Mouse (Mus musculus) heart, embryonic 16.5 days (tissue): ENCODE measurements around the gene Ppcdc. TPM values are rescaled to one million over a fixed set of nuclear protein-coding genes. Genes with fewer than 3 reads are reported as not detected.

Experiments used
- ATAC-seq: fragments of 200-750 bp; cut with Nextera tagmentation; replicated peaks from 2 replicates; pipeline ENCODE4 v1.8.0; 2017; ENCODE audit warnings: moderate number of reproducible peaks; ENCODE audit not compliant: insufficient read depth, low FRiP score; ENCODE audit errors: extremely low read depth
- H3K27ac ChIP-seq: fragments of 300-500 bp; sonication (generic); 2 replicates; pipeline ENCODE4 v1.5.1; 2014; ENCODE audit warnings: mild to moderate bottlenecking, low read length, control low read depth, moderate library complexity
- H3K27me3 ChIP-seq: fragments of 300-500 bp; sonication (generic); 2 replicates; pipeline ENCODE4 v1.6.1; 2014; ENCODE audit warnings: low read length, mixed read lengths; ENCODE audit not compliant: control insufficient read depth, insufficient read depth
- H3K36me3 ChIP-seq: fragments of 300-500 bp; sonication (generic); 2 replicates; pipeline ENCODE4 v1.6.1; 2014; ENCODE audit not compliant: control insufficient read depth, insufficient read depth
- H3K4me1 ChIP-seq: fragments of 300-500 bp; sonication (generic); 2 replicates; pipeline ENCODE4 v1.6.1; 2014; ENCODE audit warnings: low read length, mixed read lengths; ENCODE audit not compliant: control insufficient read depth, insufficient read depth
- H3K4me2 ChIP-seq: fragments of 300-500 bp; sonication (generic); 2 replicates; pipeline ENCODE4 v1.6.1; 2014; ENCODE audit warnings: low read depth, mild to moderate bottlenecking, control low read depth, low read length
- H3K4me3 ChIP-seq: fragments of 300-500 bp; sonication (generic); 2 replicates; pipeline ENCODE4 v1.5.1; 2014; ENCODE audit warnings: mild to moderate bottlenecking, control low read depth, low read length
- H3K9ac ChIP-seq: fragments of 300-500 bp; sonication (generic); 2 replicates; pipeline ENCODE4 v1.6.1; 2014; ENCODE audit warnings: low read length, control low read depth
- H3K9me3 ChIP-seq: fragments of 300-500 bp; sonication (generic); replicated peaks from 2 replicates; pipeline ENCODE4 v1.6.1; 2016; ENCODE audit warnings: low read length; ENCODE audit not compliant: control insufficient read depth
- WGBS: fragments of 180-500 bp; shearing (Covaris S2); extraction: QIAGEN DNeasy Blood & Tissue Kit; methylation state at CpG from one replicate; pipeline ENCODE4 v1.1.7; 2014; 5-methylcytosine and 5-hydroxymethylcytosine counted together
- polyA plus RNA-seq: library from polyadenylated mRNA; unstranded; fragments of >200 nt; fragmentation: Nextera tagmentation; extraction: Ambion mirVana; gene quantifications from 2 replicates; pipeline ENCODE4 v1.2.1, GENCODE M21; 2015

The Ppcdc gene
- polyA plus RNA-seq, 1 experiment from 2014 or later = 20.2 TPM

GRCm38 (mm10) chr9:57421121-57421571 lies 18.8 kb downstream of the Ppcdc start:
- Histone ChIP-seq H3K27me3 (no peaks in the 10 kb centered on the region), H3K27ac (peak overlapping the region; percentile 92), H3K9ac (peak overlapping the region; percentile 5; the same call in 1 of the 2 replicates), H3K4me2 (peak overlapping the region; percentile 24), H3K9me3 (no peaks in the 10 kb centered on the region), H3K4me3 (no peak overlapping the region), H3K36me3 (no peaks in the 10 kb centered on the region), H3K4me1 (peaks cover 42% of the 10 kb centered on the region)
- peak; percentile 52 for ATAC-seq
- 24% methylated on average over 9 of the region's 9 CpGs for WGBS

- Histone ChIP-seq H3K4me2 (peak overlapping the region; percentile 24), H3K9me3 (no peaks in the 10 kb centered on the region), H3K27me3 (no peaks in the 10 kb centered on the region), H3K36me3 (no peaks in the 10 kb centered on the region), H3K4me1 (peaks cover 42% of the 10 kb centered on the region), H3K9ac (peak overlapping the region; percentile 58), H3K4me3 (no peak overlapping the region), H3K27ac (peak overlapping the region; percentile 92)
- ATAC-seq = peak; percentile 89
- whole genome bisulfite sequencing = 5% methylated on average over 20 of the region's 20 CpGs
Observed at GRCm38 (mm10) chr9:57420321-57421120, 19.4 kb downstream of the Ppcdc start.

- WGBS = 79% methylated on average over 16 of the region's 16 CpGs
- no peaks in the 10 kb centered on the region for H3K27me3 ChIP-seq
- H3K9me3 ChIP-seq = no peaks in the 10 kb centered on the region
- H3K27ac ChIP-seq = peak overlapping the region; percentile 92
- no peak overlapping the region for H3K4me3 ChIP-seq
- H3K9ac ChIP-seq = peak overlapping the region; percentile 58
- H3K36me3 ChIP-seq = no peaks in the 10 kb centered on the region
- H3K4me1 ChIP-seq = peaks cover 40% of the 10 kb centered on the region
- no peak for ATAC-seq
- H3K4me2 ChIP-seq = peak overlapping the region; percentile 24; the same call in 1 of the 2 replicates
Observed at GRCm38 (mm10) chr9:57419521-57420267, 20.2 kb downstream of the Ppcdc start.

- Histone ChIP-seq H3K9ac (no peak overlapping the region), H3K4me3 (no peak overlapping the region), H3K4me1 (peaks cover 31% of the 10 kb centered on the region), H3K4me2 (no peak overlapping the region), H3K36me3 (0 out of 2 replicates have a peak, but pooled peaks cover 6% of the 10 kb centered on the region), H3K27ac (no peak overlapping the region), H3K9me3 (no peaks in the 10 kb centered on the region), H3K27me3 (no peaks in the 10 kb centered on the region)
- WGBS = 70% methylated on average over 8 of the region's 8 CpGs
- no peak for ATAC-seq
Observed at GRCm38 (mm10) chr9:57417341-57417740, 22.6 kb downstream of the Ppcdc start.

GRCm38 (mm10) chr9:57407120-57407905 lies 32.6 kb downstream of the Ppcdc start:
- ATAC-seq = no peak
- H3K9ac ChIP-seq = no peak overlapping the region
- no peak overlapping the region for H3K4me3 ChIP-seq
- H3K36me3 ChIP-seq = no peaks in the 10 kb centered on the region
- WGBS = 65% methylated on average over 9 of the region's 9 CpGs
- no peaks in the 10 kb centered on the region for H3K27me3 ChIP-seq
- H3K9me3 ChIP-seq = no peaks in the 10 kb centered on the region
- H3K27ac ChIP-seq = no peak overlapping the region
- no peak overlapping the region for H3K4me2 ChIP-seq
- H3K4me1 ChIP-seq = peaks cover 3% of the 10 kb centered on the region

GRCm38 (mm10) chr9:57406395-57406794 lies 33.5 kb downstream of the Ppcdc start:
- Histone ChIP-seq H3K4me2 (no peak overlapping the region), H3K4me1 (peaks cover 5% of the 10 kb centered on the region), H3K9me3 (no peaks in the 10 kb centered on the region; the same call in 1 of the 2 replicates), H3K27ac (no peak overlapping the region), H3K36me3 (no peaks in the 10 kb centered on the region), H3K4me3 (no peak overlapping the region), H3K27me3 (no peaks in the 10 kb centered on the region), H3K9ac (no peak overlapping the region)
- no peak for ATAC-seq
- WGBS = 80% methylated on average over 5 of the region's 5 CpGs

GRCm38 (mm10) chr9:57404036-57404435 lies 35.9 kb downstream of the Ppcdc start:
- H3K4me2 ChIP-seq = no peak overlapping the region
- peaks cover 11% of the 10 kb centered on the region for H3K9me3 ChIP-seq
- H3K4me3 ChIP-seq = no peak overlapping the region
- H3K4me1 ChIP-seq = peaks cover 5% of the 10 kb centered on the region
- no peak overlapping the region for H3K9ac ChIP-seq
- H3K27me3 ChIP-seq = no peaks in the 10 kb centered on the region
- WGBS = 87% methylated on average over 5 of the region's 5 CpGs
- H3K27ac ChIP-seq = no peak overlapping the region
- H3K36me3 ChIP-seq = no peaks in the 10 kb centered on the region
- ATAC-seq = no peak

GRCm38 (mm10) chr9:57402318-57403251 lies 37.3 kb downstream of the Ppcdc start:
- Histone ChIP-seq H3K4me3 (no peak overlapping the region), H3K4me2 (no peak overlapping the region), H3K36me3 (no peaks in the 10 kb centered on the region), H3K9ac (no peak overlapping the region), H3K27ac (no peak overlapping the region), H3K4me1 (peaks cover 5% of the 10 kb centered on the region), H3K27me3 (no peaks in the 10 kb centered on the region), H3K9me3 (peaks cover 16% of the 10 kb centered on the region)
- no peak for ATAC-seq
- 54% methylated on average over 15 of the region's 15 CpGs for WGBS
